Mouse (Mus musculus) MEL (cell line): ENCODE measurements around the gene Olfr517. TPM values are rescaled to one million over a fixed set of nuclear protein-coding genes. Genes with fewer than 3 reads are reported as not detected.

ENCODE experiments used
- DNase-seq: peaks from one replicate; pipeline ENCODE4 v3.0.0; 2011; ENCODE audit warnings: low read depth, low spot score
- H3K27ac ChIP-seq: 2 replicates; pipeline ENCODE4 v1.5.1; 2012; ENCODE audit warnings: low read depth, mild to moderate bottlenecking, control low read depth, low read length, moderate library complexity; ENCODE audit not compliant: control insufficient read depth
- H3K27me3 ChIP-seq, 2 experiments: fragments of 150-350 bp in 1 of 2; sonication (generic) in 1 of 2; 2 replicates each; pipeline ENCODE4 v1.6.1; 2012; ENCODE audit warnings: low read length in 2 of 2, mild to moderate bottlenecking in 2 of 2, improper control_type of control experiment in 1 of 2, moderate library complexity in 1 of 2; ENCODE audit not compliant: insufficient read depth in 2 of 2, control insufficient read depth in 1 of 2
- H3K36me3 ChIP-seq, 2 experiments: 2 replicates each; pipeline ENCODE4 v1.6.1; 2012 to 2014; ENCODE audit warnings: low read length in 2 of 2, improper control_type of control experiment in 1 of 2, inconsistent platforms in 1 of 2, mild to moderate bottlenecking in 1 of 2; ENCODE audit not compliant: insufficient read depth in 2 of 2, control insufficient read depth in 1 of 2
- H3K4me1 ChIP-seq, 2 experiments: fragments of 150-350 bp in 1 of 2; sonication (generic) in 1 of 2; 2 replicates each; pipeline ENCODE4 v1.6.1; 2012; ENCODE audit warnings: low read length in 2 of 2, improper control_type of control experiment in 1 of 2, mild to moderate bottlenecking in 1 of 2; ENCODE audit not compliant: insufficient read depth in 2 of 2, control insufficient read depth in 1 of 2
- H3K4me3 ChIP-seq, 2 experiments: fragments of 150-350 bp in 1 of 2; sonication (generic) in 1 of 2; 2 replicates each; pipeline ENCODE4 v1.5.1; 2012; ENCODE audit warnings: low read depth in 2 of 2, low read length in 2 of 2, mild to moderate bottlenecking in 2 of 2, moderate library complexity in 2 of 2, control low read depth in 1 of 2, improper control_type of control experiment in 1 of 2; ENCODE audit not compliant: control insufficient read depth in 1 of 2, insufficient read depth in 1 of 2
- H3K79me2 ChIP-seq: 2 replicates; pipeline ENCODE4 v1.6.1; 2012; ENCODE audit warnings: mild to moderate bottlenecking, low read length, moderate library complexity; ENCODE audit not compliant: control insufficient read depth, poor library complexity, insufficient read depth
- H3K9ac ChIP-seq: 2 replicates; pipeline ENCODE4 v1.6.1; 2012; ENCODE audit warnings: low read depth, mild to moderate bottlenecking, control low read depth, low read length, moderate library complexity; ENCODE audit not compliant: control insufficient read depth, poor library complexity, severe bottlenecking
- H3K9me3 ChIP-seq: fragments of 150-350 bp; sonication (generic); replicated peaks from 2 replicates; pipeline ENCODE4 v1.6.1; 2012; ENCODE audit warnings: mild to moderate bottlenecking, low read length, improper control_type of control experiment, moderate library complexity; ENCODE audit not compliant: insufficient read depth
- CHD2 ChIP-seq: IDR thresholded peaks from 2 replicates; pipeline ENCODE4 v1.6.1; 2011; ENCODE audit warnings: low read length, improper control_type of control experiment
- ETS1 ChIP-seq: IDR thresholded peaks from 2 replicates; pipeline ENCODE4 v1.6.1; 2012; ENCODE audit warnings: low read depth, mild to moderate bottlenecking, inconsistent platforms, low read length, improper control_type of control experiment, moderate library complexity
- GABPA ChIP-seq: IDR thresholded peaks from 2 replicates; pipeline ENCODE4 v1.6.1; 2012; ENCODE audit warnings: low read depth, mild to moderate bottlenecking, inconsistent platforms, low read length, improper control_type of control experiment, moderate library complexity
- HCFC1 ChIP-seq: IDR thresholded peaks from 2 replicates; pipeline ENCODE4 v1.6.1; 2012; ENCODE audit warnings: low read depth, mild to moderate bottlenecking, inconsistent platforms, low read length, improper control_type of control experiment, moderate library complexity
- JUND ChIP-seq: IDR thresholded peaks from 2 replicates; pipeline ENCODE4 v1.6.1; 2011; ENCODE audit warnings: low read depth, mild to moderate bottlenecking, improper control_type of control experiment, low read length
- MAFK ChIP-seq: IDR thresholded peaks from 2 replicates; pipeline ENCODE4 v1.6.1; 2011; ENCODE audit warnings: low read depth, mild to moderate bottlenecking, low read length, improper control_type of control experiment, borderline replicate concordance
- MAX ChIP-seq: IDR thresholded peaks from 2 replicates; pipeline ENCODE4 v1.6.1; 2011; ENCODE audit warnings: low read length, improper control_type of control experiment
- MAZ ChIP-seq: IDR thresholded peaks from 2 replicates; pipeline ENCODE4 v1.6.1; 2012; ENCODE audit warnings: low read depth, mild to moderate bottlenecking, inconsistent platforms, low read length, improper control_type of control experiment
- MEF2A ChIP-seq: IDR thresholded peaks from 2 replicates; pipeline ENCODE4 v1.6.1; 2014; ENCODE audit warnings: low read depth, mild to moderate bottlenecking, inconsistent platforms, low read length, improper control_type of control experiment; ENCODE audit not compliant: poor library complexity, insufficient replicate concordance, severe bottlenecking; ENCODE audit errors: extremely low read depth
- MYB ChIP-seq: IDR thresholded peaks from 2 replicates; pipeline ENCODE4 v1.6.1; 2011; ENCODE audit warnings: mild to moderate bottlenecking, low read depth, low read length, improper control_type of control experiment
- NRF1 ChIP-seq: IDR thresholded peaks from 2 replicates; pipeline ENCODE4 v1.6.1; 2014; ENCODE audit warnings: low read depth, mild to moderate bottlenecking, inconsistent platforms, low read length, improper control_type of control experiment, moderate library complexity; ENCODE audit not compliant: poor library complexity, insufficient read depth, severe bottlenecking
- POLR2A ChIP-seq, 2 experiments: IDR thresholded peaks; 2 replicates each; pipeline ENCODE4 v1.6.1; 2011 to 2012; ENCODE audit warnings: low read length in 2 of 2, mild to moderate bottlenecking in 2 of 2, control low read depth in 1 of 2, improper control_type of control experiment in 1 of 2, low read depth in 1 of 2, moderate library complexity in 1 of 2; ENCODE audit not compliant: control insufficient read depth in 1 of 2, insufficient read depth in 1 of 2, poor library complexity in 1 of 2
- POLR2AphosphoS2 ChIP-seq: IDR thresholded peaks from 2 replicates; pipeline ENCODE4 v1.6.1; 2011; ENCODE audit warnings: low read length, improper control_type of control experiment
- RCOR1 ChIP-seq: IDR thresholded peaks from 2 replicates; pipeline ENCODE4 v1.6.1; 2012; ENCODE audit warnings: low read depth, mild to moderate bottlenecking, inconsistent platforms, low read length, improper control_type of control experiment
- TAL1 ChIP-seq: IDR thresholded peaks from 2 replicates; pipeline ENCODE4 v1.6.1; 2012; ENCODE audit warnings: mild to moderate bottlenecking, inconsistent platforms, low read length, moderate library complexity, mixed read lengths
- TCF12 ChIP-seq: IDR thresholded peaks from 2 replicates; pipeline ENCODE4 v1.6.1; 2014; ENCODE audit warnings: low read depth, mild to moderate bottlenecking, inconsistent platforms, low read length, improper control_type of control experiment, moderate library complexity
- USF2 ChIP-seq, 2 experiments: IDR thresholded peaks; 2 replicates each; pipeline ENCODE4 v1.6.1; 2011 to 2012; ENCODE audit warnings: improper control_type of control experiment in 2 of 2, low read length in 2 of 2, borderline replicate concordance in 1 of 2, inconsistent platforms in 1 of 2, low read depth in 1 of 2, mild to moderate bottlenecking in 1 of 2; ENCODE audit not compliant: insufficient read depth in 1 of 2
- ZMIZ1 ChIP-seq: IDR thresholded peaks from 2 replicates; pipeline ENCODE4 v1.6.1; 2012; ENCODE audit warnings: low read depth, mild to moderate bottlenecking, inconsistent platforms, low read length, improper control_type of control experiment, moderate library complexity
- ZNF384 ChIP-seq: IDR thresholded peaks from 2 replicates; pipeline ENCODE4 v1.6.1; 2012; ENCODE audit warnings: low read depth, mild to moderate bottlenecking, inconsistent platforms, low read length, improper control_type of control experiment
- polyA plus RNA-seq, 2 experiments: library from polyadenylated mRNA; stranded (reverse) in 1 of 2; unstranded in 1 of 2; fragments of >175 nt in 1 of 2; fragments of >200 nt in 1 of 2; gene quantifications; 2 replicates each; pipeline versions ENCODE4 v1.2.1 to v1.2.4; 2012; ENCODE audit warnings: low replicate concordance in 2 of 2, low read depth in 1 of 2; ENCODE audit not compliant: insufficient read length in 2 of 2, insufficient read depth in 1 of 2, missing spikeins in 1 of 2
- total RNA-seq: library from RNA; depleted of rRNA; stranded (reverse); fragments of 300-350 nt; gene quantifications from 2 replicates; pipeline ENCODE4 v1.2.3, GENCODE M21; 2012; rRNA removed

Olfr517 gene
- total and polyA plus RNA-seq, 3 experiments: not detected

DNA sequence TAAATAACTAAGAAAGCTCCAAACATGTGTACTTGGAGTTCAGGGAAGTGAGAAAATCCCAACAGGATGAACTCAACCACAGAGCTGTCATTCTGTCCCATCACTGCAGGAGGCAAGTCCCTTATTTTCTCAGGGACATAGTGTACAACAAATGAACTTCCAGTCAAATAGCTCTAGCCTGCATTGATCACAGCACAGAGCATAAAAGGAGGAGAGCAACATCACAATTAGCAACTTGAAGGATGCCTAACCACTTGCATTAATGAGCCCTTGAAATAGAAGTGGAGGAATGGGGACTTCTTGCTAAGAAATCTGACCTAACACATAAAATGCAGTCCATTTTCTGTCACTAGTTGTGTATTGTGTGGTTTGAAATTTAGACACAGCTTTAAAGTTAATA, 46.3 kb downstream of the Olfr517 start, which contains the start of gene Olfr514:
Gene Olfr514, minus strand, starts transcription at position 101 of the 400 bp plus-strand sequence.
- H3K9ac ChIP-seq: no peak within 1 kb of the TSS

More for the DNA sequence above, 46.3 kb downstream of the Olfr517 start, which contains the start of gene Olfr514:
- Histone ChIP-seq H3K9me3 (no peaks in the 10 kb centered on the region), H3K79me2 (no peaks in the 10 kb centered on the region), H3K27ac (no peak within 1 kb of the TSS), H3K4me1 (no peaks in the 10 kb centered on the region), H3K4me3 (no peak within 1 kb of the TSS), H3K27me3 (no peaks in the 10 kb centered on the region), H3K36me3 (no peaks in the 10 kb centered on the region)
- DNase-seq: no peak
- TF ChIP-seq TCF12 (no peak), NRF1 (no peak), JUND (no peak), ZNF384 (no peak), POLR2AphosphoS2 (no peak), MAX (no peak), USF2 (IDR thresholded peaks at IDR 0.05; ENCODE audit: borderline replicate concordance in 1 of 2, insufficient read depth in 1 of 2, low read depth in 1 of 2, low read length in 2 of 2) (no peak), CHD2 (no peak), POLR2A (IDR thresholded peaks at IDR 0.05; ENCODE audit: control insufficient read depth in 1 of 2, insufficient read depth in 1 of 2, low read depth in 1 of 2, low read length in 2 of 2, poor library complexity in 1 of 2) (no peak), RCOR1 (no peak), MYB (no peak), HCFC1 (no peak), GABPA (no peak), ZMIZ1 (no peak), MAZ (no peak), MEF2A (no peak), TAL1 (no peak), ETS1 (no peak), MAFK (no peak)

Other genes starting within 250 kb of the Olfr517 start
- not detected in 2 replicates for gene Olfr508, start 242.4 kb downstream of the Olfr517 start, total RNA-seq
- not detected for gene Olfr508, start 242.4 kb downstream of the Olfr517 start, polyA plus RNA-seq
- gene Olfr509, start 220.5 kb downstream of the Olfr517 start, total RNA-seq: not detected in 2 replicates
- gene Olfr509, start 220.5 kb downstream of the Olfr517 start, polyA plus RNA-seq: not detected
- not detected in 2 replicates for gene Olfr510, start 206.0 kb downstream of the Olfr517 start, total RNA-seq
- gene Olfr510, start 206.0 kb downstream of the Olfr517 start, polyA plus RNA-seq: not detected
- not detected in 2 replicates for gene Olfr512, start 159.1 kb downstream of the Olfr517 start, total RNA-seq
- not detected for gene Olfr512, start 159.1 kb downstream of the Olfr517 start, polyA plus RNA-seq
- not detected in 2 replicates for gene Olfr513, start 121.4 kb downstream of the Olfr517 start, total RNA-seq
- not detected for gene Olfr513, start 121.4 kb downstream of the Olfr517 start, polyA plus RNA-seq
- gene Olfr514, start 46.4 kb downstream of the Olfr517 start, total RNA-seq: not detected in 2 replicates
- gene Olfr514, start 46.4 kb downstream of the Olfr517 start, polyA plus RNA-seq: not detected
- gene Olfr516, start 21.9 kb downstream of the Olfr517 start, total RNA-seq: not detected in 2 replicates
- gene Olfr516, start 21.9 kb downstream of the Olfr517 start, polyA plus RNA-seq: not detected
- gene Olfr518, start 12.6 kb upstream of the Olfr517 start, total RNA-seq: not detected in 2 replicates
- not detected for gene Olfr518, start 12.6 kb upstream of the Olfr517 start, polyA plus RNA-seq
- gene Olfr519, start 22.0 kb upstream of the Olfr517 start, total RNA-seq: not detected in 2 replicates
- gene Olfr519, start 22.0 kb upstream of the Olfr517 start, polyA plus RNA-seq: not detected
- gene Nlrp10, start 57.8 kb upstream of the Olfr517 start, total RNA-seq: 0.35 and 0.52 TPM in 2 replicates
- gene Nlrp10, start 57.8 kb upstream of the Olfr517 start, polyA plus RNA-seq: under 1 TPM in 1 of 2 experiments, not detected in 1; 0.53 TPM
- 123 and 145 TPM in 2 replicates for gene Eif3f, start 62.0 kb upstream of the Olfr517 start, total RNA-seq
- 100 to 1,000 TPM; 226 to 283 TPM for gene Eif3f, start 62.0 kb upstream of the Olfr517 start, polyA plus RNA-seq
- not detected in 2 replicates for gene Tub, start 78.0 kb upstream of the Olfr517 start, total RNA-seq
- not detected for gene Tub, start 78.0 kb upstream of the Olfr517 start, polyA plus RNA-seq
- not detected in 2 replicates for gene Ric3, start 211.0 kb upstream of the Olfr517 start, total RNA-seq
- gene Ric3, start 211.0 kb upstream of the Olfr517 start, polyA plus RNA-seq: not detected